Mouse (Mus musculus) spleen, adult 2 months (tissue): Measurements from ENCODE around the gene Pa2g4. TPM values are rescaled to one million over a fixed set of nuclear protein-coding genes. Genes with fewer than 3 reads are reported as not detected.

Experiments used
- DNase-seq, 2 experiments: peaks; one replicate each; pipeline versions ENCODE4 v3.0.0 to v3.0.0-alpha.2; 2012 to 2021; ENCODE audit warnings: low spot score in 2 of 2, low read depth in 1 of 2
- H3K27ac ChIP-seq: fragments of 200-500 bp; 2 replicates; pipeline ENCODE4 v1.5.1; 2012; ENCODE audit warnings: low read length, inconsistent platforms; ENCODE audit not compliant: insufficient read depth
- H3K27me3 ChIP-seq: fragments of 200-500 bp; 2 replicates; pipeline ENCODE4 v1.6.1; 2012; ENCODE audit warnings: mild to moderate bottlenecking, moderate library complexity, low read length, inconsistent platforms; ENCODE audit not compliant: control insufficient read depth, insufficient read depth
- H3K36me3 ChIP-seq: fragments of 200-500 bp; 2 replicates; pipeline ENCODE4 v1.6.1; 2012; ENCODE audit warnings: mild to moderate bottlenecking, low read length, inconsistent platforms; ENCODE audit not compliant: control insufficient read depth, insufficient read depth
- H3K4me1 ChIP-seq: fragments of 200-500 bp; 2 replicates; pipeline ENCODE4 v1.6.1; 2011; ENCODE audit warnings: inconsistent platforms; ENCODE audit not compliant: control insufficient read depth, insufficient read depth, insufficient read length
- H3K4me3 ChIP-seq: fragments of 200-500 bp; 2 replicates; pipeline ENCODE4 v1.5.1; 2011; ENCODE audit warnings: mild to moderate bottlenecking, inconsistent platforms; ENCODE audit not compliant: insufficient read depth, insufficient read length; ENCODE audit errors: extremely low read depth
- CTCF ChIP-seq: fragments of 200-500 bp; IDR thresholded peaks from 2 replicates; pipeline ENCODE4 v1.5.1; 2011; ENCODE audit warnings: mild to moderate bottlenecking, inconsistent platforms; ENCODE audit not compliant: insufficient read depth, insufficient read length, insufficient replicate concordance; ENCODE audit errors: extremely low read depth
- POLR2A ChIP-seq: fragments of 200-500 bp; IDR thresholded peaks from 2 replicates; pipeline ENCODE4 v1.6.1; 2011; ENCODE audit warnings: low read depth, low read length, inconsistent platforms
- WGBS: fragments of 180-500 bp; shearing (Covaris S2); methylation state at CpG from one replicate; pipeline ENCODE4 v1.1.7; 2018; 5-methylcytosine and 5-hydroxymethylcytosine counted together
- polyA plus RNA-seq: library from polyadenylated mRNA; depleted of rRNA; stranded (reverse); fragments of >200 nt; gene quantifications from 2 replicates; pipeline ENCODE4 v1.2.3, GENCODE M21; 2012

The Pa2g4 gene
- polyA plus RNA-seq, 1 experiment = 16.8 TPM

DNA sequence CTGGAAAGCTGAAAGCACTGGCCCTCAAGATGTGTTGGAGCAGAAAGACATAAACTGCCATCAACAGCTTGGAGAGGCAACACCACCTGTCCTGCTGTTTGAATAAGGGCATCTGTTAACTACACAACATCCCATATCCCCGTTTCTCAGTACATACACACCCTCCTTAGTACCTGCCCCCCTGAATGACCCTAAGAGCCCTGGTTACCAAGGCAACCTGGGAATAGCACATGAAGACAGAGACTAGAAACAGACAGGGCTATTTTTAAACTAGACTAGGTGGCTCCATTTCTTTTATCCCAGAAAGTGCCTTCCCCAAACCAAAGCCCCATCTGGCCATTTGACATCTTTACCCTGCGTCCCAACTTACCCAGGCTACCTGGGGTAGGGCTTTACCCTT, 22.7 kb downstream of the Pa2g4 start:
- Histone ChIP-seq H3K27ac (no peak overlapping the region), H3K36me3 (peaks cover 27% of the 10 kb centered on the region), H3K4me3 (no peak overlapping the region), H3K27me3 (no peaks in the 10 kb centered on the region), H3K4me1 (no peaks in the 10 kb centered on the region; the same call in none of the 2 replicates)
- TF ChIP-seq CTCF (no peak), POLR2A (no peak)
- WGBS = 89% methylated on average over 2 of the region's 2 CpGs
- no peak for DNase-seq

DNA sequence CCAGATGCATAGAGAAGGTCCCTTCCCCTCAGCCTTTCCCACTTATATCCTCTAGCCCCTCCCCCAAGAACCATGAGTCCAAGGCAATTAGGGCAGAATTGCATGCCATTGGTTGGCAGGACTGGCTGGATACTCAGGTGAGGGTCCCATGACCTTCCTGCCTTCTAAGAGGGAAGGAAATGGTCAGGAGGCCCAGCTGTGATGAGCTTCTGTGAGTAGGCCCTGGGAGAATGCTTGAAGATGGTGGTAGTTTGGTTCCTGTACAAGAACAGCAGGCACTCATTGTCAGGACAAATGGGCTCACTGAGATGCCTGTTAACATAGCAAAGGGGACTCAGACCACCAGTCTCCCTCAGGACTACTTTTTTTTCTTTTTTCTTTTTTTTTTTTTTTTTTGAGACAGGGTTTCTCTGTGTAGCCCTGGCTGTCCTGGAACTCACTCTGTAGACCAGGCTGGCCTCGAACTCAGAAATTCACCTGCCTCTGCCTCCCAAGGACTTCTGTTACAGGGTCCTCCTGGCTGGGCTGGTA, 27.4 kb downstream of the Pa2g4 start:
- no peaks in the 10 kb centered on the region for H3K27me3 ChIP-seq
- no peak overlapping the region for H3K4me3 ChIP-seq
- no peak for DNase-seq
- no peak overlapping the region for H3K27ac ChIP-seq
- H3K36me3 ChIP-seq = peaks cover 5% of the 10 kb centered on the region; the same call in 1 of the 2 replicates
- H3K4me1 ChIP-seq = no peaks in the 10 kb centered on the region; the same call in 1 of the 2 replicates
- WGBS = 79% methylated on average over 1 of the region's 1 CpGs
- no peak for TF ChIP-seq POLR2A

DNA sequence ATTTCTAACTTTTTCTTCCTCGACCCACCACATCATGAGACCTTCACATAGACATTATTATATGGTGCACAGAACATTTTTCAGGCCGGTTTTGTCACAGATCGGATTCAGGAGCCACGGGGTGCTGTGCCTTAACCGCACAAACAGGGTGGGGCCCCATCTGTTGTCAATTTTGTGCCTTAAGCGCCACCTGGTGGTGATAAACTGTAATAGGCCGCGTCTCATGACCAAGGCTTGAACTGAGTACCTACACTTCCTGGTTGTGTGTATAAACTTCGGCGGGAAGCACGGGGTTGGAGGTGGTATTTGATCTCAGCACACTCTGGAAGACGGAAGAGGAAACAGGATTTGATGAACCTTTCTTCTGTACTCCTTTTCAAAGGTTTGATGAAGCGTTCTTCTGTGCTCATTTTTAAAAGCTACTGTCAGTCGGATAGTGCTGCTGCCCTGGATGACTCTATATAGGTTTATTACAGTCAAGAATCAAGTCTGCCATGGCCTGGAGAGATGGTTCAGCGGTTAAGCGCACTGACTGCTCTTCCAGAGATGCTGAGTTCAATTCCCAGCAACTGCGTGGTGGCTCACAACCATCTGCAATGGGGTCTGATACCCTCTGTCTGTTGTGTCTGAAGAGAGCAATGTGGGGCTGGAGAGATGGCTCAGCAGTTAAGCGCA, 29.4 kb downstream of the Pa2g4 start:
- WGBS = 10% methylated on average over 18 of the region's 18 CpGs
- no peaks in the 10 kb centered on the region for H3K27me3 ChIP-seq
- H3K27ac ChIP-seq = peak overlapping the region; percentile 69
- 0 out of 2 replicates have a peak, but pooled peaks cover 2% of the 10 kb centered on the region for H3K36me3 ChIP-seq
- no peak for TF ChIP-seq POLR2A
- peak; percentile 80; the same call in 1 of the 2 replicates for TF ChIP-seq CTCF
- H3K4me3 ChIP-seq = no peak overlapping the region
- peak; percentile 90 to 92 for DNase-seq
- H3K4me1 ChIP-seq = no peaks in the 10 kb centered on the region; the same call in 1 of the 2 replicates

DNA sequence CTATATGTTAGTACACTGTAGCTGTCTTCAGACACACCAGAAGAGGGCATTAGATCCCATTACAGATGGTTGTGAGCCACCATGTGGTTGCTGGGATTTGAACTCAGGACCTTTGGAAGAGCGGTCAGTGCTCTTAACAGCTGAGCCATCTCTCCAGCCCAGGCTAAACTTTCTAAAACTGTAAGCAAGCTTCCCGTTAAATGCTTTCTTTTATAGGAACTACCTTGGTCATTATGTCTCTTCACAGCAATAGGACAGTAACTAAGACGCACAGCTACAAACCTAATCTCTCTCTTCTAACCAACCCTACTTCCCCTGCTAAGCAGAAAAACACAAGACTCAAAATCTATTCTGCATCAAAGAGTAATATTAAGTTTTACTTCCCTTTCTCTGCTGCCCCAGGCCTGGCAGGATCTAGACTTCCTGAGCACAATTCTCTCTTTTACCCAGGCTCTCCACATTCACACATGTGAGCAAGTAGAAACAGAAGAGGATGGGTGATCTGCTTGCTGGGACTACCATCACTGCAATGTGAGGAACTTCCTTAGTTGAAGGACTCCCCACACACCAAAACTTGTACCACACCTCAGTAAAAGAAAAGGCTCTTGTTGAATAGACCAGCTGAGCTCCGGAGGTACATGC, 30.0 kb downstream of the Pa2g4 start:
- no peak for DNase-seq
- H3K27ac ChIP-seq = peak overlapping the region; percentile 69
- TF ChIP-seq POLR2A (no peak), CTCF (no peak)
- H3K27me3 ChIP-seq = no peaks in the 10 kb centered on the region
- H3K4me3 ChIP-seq = no peak overlapping the region
- no peaks in the 10 kb centered on the region; the same call in 1 of the 2 replicates for H3K4me1 ChIP-seq
- WGBS = 33% methylated on average over 4 of the region's 4 CpGs
- no peaks in the 10 kb centered on the region for H3K36me3 ChIP-seq

DNA sequence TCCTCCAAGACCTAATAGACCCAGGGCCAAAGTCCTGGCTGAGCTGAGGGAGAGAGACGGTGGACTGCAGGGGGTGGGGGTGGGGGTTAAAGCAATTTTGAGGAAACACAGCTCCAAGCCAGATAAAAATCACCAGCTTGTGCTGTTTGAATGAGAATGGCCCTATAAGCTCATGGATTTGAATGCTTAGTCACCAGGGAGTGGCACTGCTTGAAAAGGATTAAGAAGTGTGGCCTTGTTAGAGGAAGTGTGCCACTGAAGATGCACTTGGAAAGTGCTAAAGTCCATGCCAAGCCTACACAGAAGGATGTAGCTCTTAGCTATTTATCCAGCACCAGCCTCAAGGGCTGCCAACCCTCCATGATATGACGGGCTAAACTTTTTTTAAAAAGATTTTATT, 30.6 kb downstream of the Pa2g4 start:
- Histone ChIP-seq H3K36me3 (no peaks in the 10 kb centered on the region), H3K27me3 (no peaks in the 10 kb centered on the region), H3K27ac (peak overlapping the region; percentile 39; the same call in 1 of the 2 replicates), H3K4me3 (no peak overlapping the region), H3K4me1 (no peaks in the 10 kb centered on the region; the same call in 1 of the 2 replicates)
- DNase-seq = no peak
- TF ChIP-seq CTCF (no peak), POLR2A (no peak)
- WGBS = 76% methylated on average over 2 of the region's 2 CpGs

DNA sequence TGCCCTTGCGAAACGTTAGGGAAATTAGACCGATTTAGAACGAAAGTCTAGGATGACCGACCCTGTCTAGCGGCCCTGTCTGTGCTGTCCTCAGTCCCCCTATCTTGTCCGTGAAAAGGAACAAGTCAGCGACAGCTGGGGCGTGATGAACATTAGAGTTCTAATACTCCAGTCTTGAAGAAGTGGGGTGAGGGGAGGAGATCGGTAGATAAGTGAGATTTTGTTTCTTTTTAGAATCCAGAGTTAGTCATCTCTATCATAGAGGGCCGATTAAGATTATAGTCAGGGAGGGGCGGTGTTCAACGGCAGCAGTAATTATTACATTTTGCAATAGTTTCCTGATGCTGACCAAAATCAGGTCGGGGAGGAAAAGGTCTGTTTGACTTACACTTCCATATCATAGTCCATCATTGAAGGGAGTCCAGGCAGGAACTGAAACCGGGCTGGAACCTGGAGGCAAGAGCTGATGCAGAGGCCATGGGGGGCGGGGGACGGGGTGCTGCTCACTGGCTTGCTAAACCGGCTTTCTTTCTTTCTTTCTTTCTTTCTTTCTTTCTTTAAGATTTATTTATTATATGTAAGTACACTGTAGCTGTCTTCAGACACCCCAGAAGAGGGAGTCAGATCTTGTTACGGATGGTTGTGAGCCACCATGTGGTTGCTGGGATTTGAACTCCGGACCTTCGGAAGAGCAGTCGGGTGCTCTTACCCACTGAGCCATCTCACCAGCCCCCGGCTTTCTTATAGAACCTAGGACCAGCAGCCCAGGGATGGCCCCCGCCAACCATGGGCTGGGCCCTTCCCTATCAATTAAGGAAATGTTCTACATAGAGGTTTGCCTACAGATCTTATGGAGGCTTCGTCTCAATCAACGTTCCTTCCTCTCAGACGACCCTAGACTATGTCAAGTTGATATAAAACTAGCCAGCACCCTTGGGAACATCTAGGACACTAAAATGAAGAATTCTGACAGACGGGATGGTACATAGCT, 39.1 kb downstream of the Pa2g4 start:
- H3K27ac ChIP-seq = peak overlapping the region; percentile 80
- TF ChIP-seq CTCF (no peak), POLR2A (no peak)
- H3K4me1 ChIP-seq = no peaks in the 10 kb centered on the region
- H3K27me3 ChIP-seq = no peaks in the 10 kb centered on the region
- WGBS = 25% methylated on average over 28 of the region's 28 CpGs
- no peak for DNase-seq
- peaks cover 11% of the 10 kb centered on the region for H3K36me3 ChIP-seq
- H3K4me3 ChIP-seq = peak overlapping the region; percentile 50
